Comparison of ENCODE assay signal across 7 mouse cellular contexts in the genomic region with DNA sequence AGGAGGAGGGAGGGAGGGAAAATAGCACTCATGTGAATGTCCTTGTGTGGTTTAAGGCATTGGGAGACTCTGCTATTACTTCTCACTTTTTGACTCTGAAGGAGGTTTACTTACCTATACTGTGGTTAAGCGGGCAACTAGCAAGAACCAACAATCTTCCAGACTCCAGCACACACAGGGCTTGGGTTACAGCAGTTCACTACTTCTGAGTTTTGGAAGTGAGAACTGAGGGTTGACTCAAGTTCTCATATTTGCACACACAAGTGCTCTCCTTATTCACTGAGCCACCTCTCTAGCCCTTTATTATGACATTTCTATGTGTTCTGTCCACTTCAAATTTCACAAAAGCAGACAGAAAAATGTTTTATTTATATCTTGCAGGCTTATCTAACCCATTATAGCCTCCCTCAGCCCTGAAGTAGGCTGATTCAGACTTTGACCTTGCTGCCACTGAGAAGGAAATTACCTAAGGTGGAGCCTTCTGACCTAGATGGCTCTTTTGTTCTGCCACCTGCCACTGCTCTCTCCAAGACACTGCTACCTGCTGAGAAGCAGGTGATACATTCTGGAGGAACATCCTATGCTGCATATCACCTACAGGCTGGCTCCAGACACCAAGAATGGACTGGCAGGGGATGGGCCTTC. TPM values are rescaled to one million over a fixed set of nuclear protein-coding genes. Genes with fewer than 3 reads are reported as not detected.
DNase-seq lines count a peak whose midpoint lies in the region; ATAC-seq and TF ChIP-seq lines count a peak whose summit lies in the region.
"Not testable (repeated sequence)": the region's sequence is repeated elsewhere in the genome, so short reads cannot be mapped to it uniquely, and the experiment has no call there.

No protein-coding gene starts in this region.

- H3K27ac ChIP-seq in ES-Bruce4 (ENCODE audit: insufficient read depth, low read length), result peak overlapping the region; percentile 79
- H3K27ac ChIP-seq in brown adipose tissue, adult 24 weeks (replicated peaks; ENCODE audit: low read depth, low read length); limb, embryonic 13.5 days; lung, postnatal 0 days (ENCODE audit: low read length): not testable (repeated sequence)
- H3K27ac ChIP-seq in intestine, embryonic 15.5 days, result peak overlapping the region; percentile 77
- H3K27ac ChIP-seq in small intestine, adult 2 months (ENCODE audit: insufficient read depth, low read depth, low read length), result peak overlapping the region; percentile 90
- peak overlapping the region; percentile 61 for H3K27ac ChIP-seq in stomach, postnatal 0 days (replicated peaks)

- DNase-seq in lung, postnatal 0 days (ENCODE audit: low spot score), result peak; percentile 68
- not testable (repeated sequence) for DNase-seq in stomach, postnatal 0 days (ENCODE audit: low spot score)

- peak; percentile 70 for ATAC-seq in intestine, embryonic 15.5 days
- not testable (repeated sequence) for ATAC-seq in limb, embryonic 13.5 days (ENCODE audit: low FRiP score, low read depth)
- ATAC-seq in lung, postnatal 0 days, result peak; percentile 88
- peak; percentile 70 for ATAC-seq in stomach, postnatal 0 days (ENCODE audit: low FRiP score, low TSS enrichment)

- TF ChIP-seq EP300 in ES-Bruce4 (IDR thresholded peaks at IDR 0.05; ENCODE audit: insufficient read depth, low read depth, low read length), result peak; percentile 73
- TF ChIP-seq EP300 in lung, postnatal 0 days (IDR thresholded peaks at IDR 0.05), result peak; percentile 65
- not testable (repeated sequence) for TF ChIP-seq EP300 in stomach, postnatal 0 days (optimal IDR thresholded peaks at IDR 0.05)

- H3K4me3 ChIP-seq in ES-Bruce4 (ENCODE audit: low read depth, low read length); intestine, embryonic 15.5 days (replicated peaks); limb, embryonic 13.5 days; lung, postnatal 0 days (ENCODE audit: low read depth, low read length); small intestine, adult 2 months (ENCODE audit: low read depth, low read length); stomach, postnatal 0 days (ENCODE audit: low read depth, low read length): not testable (repeated sequence)
- H3K4me3 ChIP-seq in brown adipose tissue, adult 24 weeks (ENCODE audit: insufficient read depth, low read depth, low read length), result peak overlapping the region; percentile 33; the same call in 1 of the 2 replicates

- H3K36me3 ChIP-seq in ES-Bruce4 (ENCODE audit: control insufficient read depth, insufficient read depth, low read length, poor library complexity, severe bottlenecking); intestine, embryonic 15.5 days; limb, embryonic 13.5 days; lung, postnatal 0 days (ENCODE audit: insufficient read depth, low read length); small intestine, adult 2 months (ENCODE audit: control insufficient read depth, insufficient read depth, low read length); stomach, postnatal 0 days (ENCODE audit: control insufficient read depth, insufficient read depth, low read length): not testable (repeated sequence)

- not testable (repeated sequence) for TF ChIP-seq CTCF in ES-Bruce4 (IDR thresholded peaks at IDR 0.05; ENCODE audit: low read depth, low read length); lung, postnatal 0 days (IDR thresholded peaks at IDR 0.05); small intestine, adult 2 months (IDR thresholded peaks at IDR 0.05; ENCODE audit: extremely low read depth, insufficient read length, insufficient replicate concordance, low read depth, low read length); stomach, postnatal 0 days (IDR thresholded peaks at IDR 0.05; ENCODE audit: low read depth)

- 67% methylated on average over 1 of the region's 1 CpGs for whole genome bisulfite sequencing in intestine, embryonic 15.5 days
- 81% methylated on average over 1 of the region's 1 CpGs for WGBS in limb, embryonic 13.5 days
- 54% methylated on average over 1 of the region's 1 CpGs for WGBS in lung, postnatal 0 days
- WGBS in small intestine, adult 2 months, result 20% methylated on average over 1 of the region's 1 CpGs
- WGBS in stomach, postnatal 0 days, result 62% methylated on average over 1 of the region's 1 CpGs

- H3K27me3 ChIP-seq in ES-Bruce4 (ENCODE audit: control insufficient read depth, insufficient read depth, low read length, poor library complexity, severe bottlenecking); intestine, embryonic 15.5 days (replicated peaks); limb, embryonic 13.5 days; lung, postnatal 0 days (replicated peaks; ENCODE audit: insufficient read depth, low read length); small intestine, adult 2 months (ENCODE audit: control insufficient read depth, insufficient read depth, low read length); stomach, postnatal 0 days (ENCODE audit: control insufficient read depth, insufficient read depth, low read length): not testable (repeated sequence)

- not testable (repeated sequence) for H3K4me1 ChIP-seq in ES-Bruce4 (ENCODE audit: control insufficient read depth, insufficient read depth, low read length); brown adipose tissue, adult 24 weeks (ENCODE audit: control insufficient read depth, insufficient read depth, insufficient read length, low read length); intestine, embryonic 15.5 days (replicated peaks); limb, embryonic 13.5 days; lung, postnatal 0 days (ENCODE audit: insufficient read depth, low read depth, low read length); small intestine, adult 2 months (ENCODE audit: control insufficient read depth, insufficient read depth, insufficient read length, low read length); stomach, postnatal 0 days (replicated peaks; ENCODE audit: control insufficient read depth, insufficient read depth)

- H3K4me2 ChIP-seq in intestine, embryonic 15.5 days (replicated peaks), result peak overlapping the region; percentile 17; the same call in 1 of the 2 replicates
- 0 out of 2 replicates have a peak overlapping the region, but pooled peaks have one; percentile 14 for H3K4me2 ChIP-seq in limb, embryonic 13.5 days (replicated peaks)
- peak overlapping the region; percentile 32; the same call in 1 of the 2 replicates for H3K4me2 ChIP-seq in lung, postnatal 0 days (replicated peaks; ENCODE audit: low read depth, low read length)
- peak overlapping the region; percentile 2; the same call in 1 of the 2 replicates for H3K4me2 ChIP-seq in stomach, postnatal 0 days (replicated peaks; ENCODE audit: low read depth)

- H3K9ac ChIP-seq in ES-Bruce4 (ENCODE audit: low read depth, poor library complexity, severe bottlenecking); intestine, embryonic 15.5 days; limb, embryonic 13.5 days; lung, postnatal 0 days (replicated peaks; ENCODE audit: low read depth); stomach, postnatal 0 days (ENCODE audit: low read length): not testable (repeated sequence)

- H3K9me3 ChIP-seq in ES-Bruce4 (replicated peaks; ENCODE audit: control insufficient read depth, insufficient read depth, low read length, poor library complexity, severe bottlenecking), result peaks cover 15% of the 10 kb centered on the region
- H3K9me3 ChIP-seq in intestine, embryonic 15.5 days; limb, embryonic 13.5 days; lung, postnatal 0 days (ENCODE audit: low read length); stomach, postnatal 0 days (ENCODE audit: control insufficient read depth, low read length): not testable (repeated sequence)

- not testable (repeated sequence) for TF ChIP-seq POLR2A in ES-Bruce4 (IDR thresholded peaks at IDR 0.05; ENCODE audit: insufficient read depth, low read length); small intestine, adult 2 months (IDR thresholded peaks at IDR 0.05; ENCODE audit: low read depth, low read length)

RNA-seq across cellular contexts. Expression of gene Samd9l, which starts 55.6 kb away (rescaled TPM):
- not detected in 2 replicates for polyA plus RNA-seq in ES-Bruce4 (2011; ENCODE audit: insufficient read depth, insufficient read length, low read depth, missing spikeins)
- 6.4 and 6.6 TPM in 2 replicates for polyA plus RNA-seq in brown adipose tissue, adult 24 weeks (2012; ENCODE audit: insufficient read depth, insufficient read length, missing spikeins)
- 7.1 and 9.4 TPM in 2 replicates for polyA plus RNA-seq in intestine, embryonic 15.5 days (2015; fragmentation: Nextera tagmentation; extraction: Ambion mirVana)
- polyA plus RNA-seq in limb, embryonic 13.5 days (2015; fragmentation: Nextera tagmentation; extraction: Ambion mirVana), result 1.1 and 1.2 TPM in 2 replicates
- polyA plus RNA-seq in lung, postnatal 0 days (2015; fragmentation: Nextera tagmentation; extraction: Ambion mirVana), result 7.5 and 8.0 TPM in 2 replicates
- polyA plus RNA-seq in small intestine, adult 2 months (2012; rRNA removed), result 0.34 and 1.0 TPM in 2 replicates
- 8.4 and 8.6 TPM in 2 replicates for polyA plus RNA-seq in stomach, postnatal 0 days (2015; fragmentation: Nextera tagmentation; extraction: Ambion mirVana)
